Mouse (Mus musculus) heart, embryonic 13.5 days (tissue): ENCODE measurements around the gene Gm42957. TPM values are rescaled to one million over a fixed set of nuclear protein-coding genes. Genes with fewer than 3 reads are reported as not detected.
"Not testable (repeated sequence)": the region's sequence is repeated elsewhere in the genome, so short reads cannot be mapped to it uniquely, and the experiment has no call there.

Experiments
- ATAC-seq: fragments of 200-750 bp; cut with Nextera tagmentation; 2 replicates; pipeline ENCODE4 v1.8.0; 2017; ENCODE audit warnings: moderate TSS enrichment; ENCODE audit not compliant: insufficient number of reproducible peaks, low FRiP score, low TSS enrichment; ENCODE audit errors: extremely low read depth
- H3K27ac ChIP-seq: fragments of 300-500 bp; sonication (generic); replicated peaks from 2 replicates; pipeline ENCODE4 v1.5.1; 2015; ENCODE audit warnings: moderate library complexity, mild to moderate bottlenecking, inconsistent platforms
- H3K27me3 ChIP-seq: fragments of 300-500 bp; sonication (generic); replicated peaks from 2 replicates; pipeline ENCODE4 v1.6.1; 2015; ENCODE audit warnings: mild to moderate bottlenecking, inconsistent platforms
- H3K36me3 ChIP-seq: fragments of 300-500 bp; sonication (generic); 2 replicates; pipeline ENCODE4 v1.6.1; 2015; ENCODE audit warnings: mild to moderate bottlenecking, inconsistent platforms
- H3K4me1 ChIP-seq: fragments of 300-500 bp; sonication (generic); 2 replicates; pipeline ENCODE4 v1.6.1; 2015; ENCODE audit warnings: inconsistent platforms
- H3K4me2 ChIP-seq: fragments of 300-500 bp; sonication (generic); 2 replicates; pipeline ENCODE4 v1.6.1; 2015; ENCODE audit warnings: inconsistent platforms, mild to moderate bottlenecking, moderate library complexity
- H3K4me3 ChIP-seq: fragments of 300-500 bp; sonication (generic); 2 replicates; pipeline ENCODE4 v1.5.1; 2015; ENCODE audit warnings: moderate library complexity, mild to moderate bottlenecking, inconsistent platforms
- H3K9ac ChIP-seq: fragments of 300-500 bp; sonication (generic); 2 replicates; pipeline ENCODE4 v1.6.1; 2015; ENCODE audit warnings: inconsistent platforms, mild to moderate bottlenecking, moderate library complexity
- H3K9me3 ChIP-seq: fragments of 300-500 bp; sonication (generic); 2 replicates; pipeline ENCODE4 v1.6.1; 2016; ENCODE audit warnings: inconsistent platforms
- WGBS: fragments of 180-500 bp; shearing (Covaris S2); methylation state at CpG from one replicate; pipeline ENCODE4 v1.1.7; 2015; ENCODE audit warnings: mixed read lengths; 5-methylcytosine and 5-hydroxymethylcytosine counted together
- polyA plus RNA-seq: library from polyadenylated mRNA; unstranded; fragments of >200 nt; fragmentation: Nextera tagmentation; extraction: Ambion mirVana; gene quantifications from 2 replicates; pipeline ENCODE4 v1.2.1, GENCODE M21; 2015

Gm42957 gene
- polyA plus RNA-seq, 1 experiment from 2014 or later: 0.05 TPM

DNA sequence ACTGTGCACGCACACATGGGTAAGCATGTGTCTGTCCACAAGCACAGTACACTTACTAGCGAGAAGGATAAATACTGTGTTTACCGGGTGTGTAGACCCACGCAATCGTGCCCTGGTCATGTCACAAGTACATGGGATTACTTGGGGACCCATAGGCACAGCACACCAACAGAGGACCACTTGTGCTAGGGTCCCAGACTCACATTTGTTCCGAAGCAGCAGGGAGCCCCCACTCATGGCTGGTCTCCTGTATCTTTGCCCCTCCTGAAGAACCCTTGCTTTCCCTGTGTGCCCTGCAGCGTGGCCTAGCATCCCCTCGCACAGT lies 36.2 kb upstream of the Gm42957 start:
- H3K4me1 ChIP-seq: peaks cover 66% of the 10 kb centered on the region
- 66% methylated on average over 8 of the region's 8 CpGs for WGBS
- peak overlapping the region; percentile 77 for H3K4me2 ChIP-seq
- no peaks in the 10 kb centered on the region for H3K9me3 ChIP-seq
- H3K9ac ChIP-seq: no peak overlapping the region
- H3K4me3 ChIP-seq: peak overlapping the region; percentile 63; the same call in 1 of the 2 replicates
- peaks cover 13% of the 10 kb centered on the region for H3K36me3 ChIP-seq
- H3K27me3 ChIP-seq: no peaks in the 10 kb centered on the region
- H3K27ac ChIP-seq: no peak overlapping the region
- ATAC-seq: no peak

DNA sequence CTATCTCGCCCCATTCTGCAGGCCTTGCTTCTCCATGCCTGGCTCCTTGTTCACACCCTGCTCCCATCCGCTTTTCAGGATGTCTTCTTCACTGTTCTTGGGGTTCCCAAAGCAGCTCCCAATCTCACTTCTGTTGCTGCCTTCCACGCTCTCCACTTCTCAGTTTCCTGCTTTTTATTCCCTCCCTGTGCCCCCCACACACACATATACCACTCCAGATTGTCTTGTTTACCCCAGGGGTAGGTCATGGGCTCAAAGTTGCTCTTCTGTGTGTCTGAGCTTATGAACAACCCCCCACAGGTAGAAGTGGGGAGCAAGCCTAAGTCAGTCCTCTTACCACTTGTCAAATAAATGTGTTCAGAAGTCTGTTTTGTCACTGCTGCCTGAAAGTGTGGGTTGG lies 35.9 kb upstream of the Gm42957 start:
- H3K4me2 ChIP-seq: peak overlapping the region; percentile 77; the same call in 1 of the 2 replicates
- no peaks in the 10 kb centered on the region for H3K27me3 ChIP-seq
- peak overlapping the region; percentile 63; the same call in 1 of the 2 replicates for H3K4me3 ChIP-seq
- H3K4me1 ChIP-seq: peaks cover 70% of the 10 kb centered on the region
- H3K9me3 ChIP-seq: no peaks in the 10 kb centered on the region
- H3K27ac ChIP-seq: no peak overlapping the region
- H3K9ac ChIP-seq: no peak overlapping the region
- 82% methylated on average over 3 of the region's 3 CpGs for WGBS
- H3K36me3 ChIP-seq: peaks cover 17% of the 10 kb centered on the region
- no peak for ATAC-seq

DNA sequence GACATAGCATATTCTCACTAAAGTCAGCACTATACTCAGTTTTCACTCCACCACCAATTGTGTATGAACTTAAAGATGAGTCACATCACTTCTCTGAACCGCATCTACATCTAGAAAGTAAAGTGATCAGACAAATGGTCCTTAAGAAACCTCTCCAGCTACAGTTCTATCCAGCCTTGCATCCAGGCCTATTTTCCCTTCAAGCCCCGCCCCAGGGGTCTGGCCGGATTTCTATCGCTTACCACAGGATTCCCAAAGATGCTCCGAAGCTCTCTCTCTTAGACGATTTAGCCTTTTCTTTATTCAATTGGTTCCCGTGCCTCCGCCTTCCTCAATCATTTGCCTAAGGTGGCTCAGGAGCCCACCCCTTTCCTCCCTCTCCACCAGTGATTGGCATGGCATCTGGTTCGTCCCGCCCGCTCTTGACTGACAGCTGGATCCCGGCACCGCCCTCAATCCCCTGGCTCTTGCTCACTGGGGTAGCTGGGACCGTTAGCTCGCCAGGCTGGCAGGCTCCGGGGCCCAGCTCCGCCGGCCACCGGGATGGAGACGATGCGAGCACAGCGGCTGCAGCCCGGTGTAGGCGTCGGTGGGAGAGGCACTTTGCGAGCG lies 34.5 kb upstream of the Gm42957 start, which contains the start of gene Lix1l:
Gene Lix1l (plus strand): TSS at position 511 of the 612 bp plus-strand sequence.
- H3K4me2 ChIP-seq: peak within 1 kb of the TSS; percentile 72
- peaks cover 74% of the 10 kb centered on the region for H3K4me1 ChIP-seq
- under 1% methylated on average over 27 of the region's 27 CpGs for WGBS
- peak within 1 kb of the TSS; percentile 97 for H3K9ac ChIP-seq
- peak within 1 kb of the TSS; percentile 83 for H3K4me3 ChIP-seq
- H3K36me3 ChIP-seq: peaks cover 18% of the 10 kb centered on the region
- peak within 1 kb of the TSS; percentile 99 for H3K27ac ChIP-seq
- peak; percentile 69 for ATAC-seq
- H3K27me3 ChIP-seq: no peaks in the 10 kb centered on the region
- no peaks in the 10 kb centered on the region for H3K9me3 ChIP-seq

DNA sequence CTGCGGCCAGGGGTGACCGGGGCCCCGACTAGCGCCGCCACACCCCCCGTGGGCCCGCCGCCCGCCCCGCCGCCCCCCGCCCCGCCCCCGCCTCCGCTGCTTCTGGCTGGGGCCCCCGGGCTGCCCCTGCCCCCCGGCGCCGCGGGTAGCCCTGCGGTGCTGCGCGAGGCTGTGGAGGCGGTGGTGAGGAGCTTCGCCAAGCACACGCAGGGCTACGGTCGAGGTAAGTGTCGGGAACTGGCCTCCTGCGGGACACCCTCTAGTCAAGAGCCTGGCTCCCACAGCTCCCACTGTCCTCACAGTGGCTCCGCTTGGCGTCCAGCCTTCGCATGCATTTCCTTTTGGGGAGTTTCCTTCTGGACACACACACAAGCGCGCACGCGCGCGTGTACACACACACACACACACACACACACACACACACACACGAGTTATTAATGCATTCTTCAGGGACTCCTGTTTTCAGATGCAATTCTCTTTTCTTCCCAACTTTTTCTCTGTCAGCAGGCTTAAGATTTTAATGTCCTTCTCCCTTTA lies 34.0 kb upstream of the Gm42957 start:
- Histone ChIP-seq H3K36me3 (peaks cover 21% of the 10 kb centered on the region), H3K4me1 (peaks cover 72% of the 10 kb centered on the region), H3K9me3 (no peaks in the 10 kb centered on the region), H3K9ac (peak overlapping the region; percentile 97), H3K27me3 (no peaks in the 10 kb centered on the region), H3K27ac (peak overlapping the region; percentile 99), H3K4me3 (peak overlapping the region; percentile 83), H3K4me2 (peak overlapping the region; percentile 72)
- peak; percentile 33 for ATAC-seq
- under 1% methylated on average over 30 of the region's 40 CpGs for WGBS

DNA sequence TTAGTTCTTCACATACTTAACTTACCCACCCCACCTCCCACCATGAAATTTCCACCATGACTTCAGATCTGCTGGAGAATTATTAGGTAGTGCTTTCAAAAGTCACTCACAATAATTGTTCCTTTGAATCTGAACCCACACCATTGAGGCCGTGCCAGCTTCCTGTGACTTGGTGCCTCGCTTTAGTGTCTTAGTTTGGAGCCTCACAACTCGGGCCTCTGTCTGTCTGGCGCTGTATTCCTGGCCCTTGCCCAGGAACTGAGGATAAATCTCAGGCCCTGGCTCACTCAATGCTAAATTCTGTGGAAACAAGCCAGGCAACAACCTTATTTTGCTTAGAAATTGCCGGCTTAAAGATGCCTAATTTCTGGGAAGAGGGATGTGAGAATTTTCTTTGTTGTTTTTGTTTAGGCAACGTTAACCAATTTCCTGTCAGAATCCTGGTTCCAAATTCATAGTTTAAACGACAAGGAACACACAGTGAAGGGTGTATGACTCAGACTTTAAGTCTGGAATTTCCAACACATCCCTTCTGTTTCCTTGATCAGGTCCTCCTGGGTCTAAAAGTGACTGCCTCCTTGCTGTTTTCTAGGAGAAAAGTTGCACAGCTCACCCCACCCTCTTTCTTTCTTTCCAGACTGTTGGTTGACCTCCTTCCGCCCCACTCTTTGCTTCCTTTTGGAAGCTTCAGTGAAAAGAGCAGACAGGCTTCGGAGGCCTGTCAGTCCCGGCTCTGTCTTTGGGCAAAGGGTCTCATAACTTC lies 33.2 kb upstream of the Gm42957 start:
- Histone ChIP-seq H3K4me2 (peak overlapping the region; percentile 72), H3K4me3 (peak overlapping the region; percentile 83), H3K36me3 (peaks cover 26% of the 10 kb centered on the region), H3K9ac (peak overlapping the region; percentile 97), H3K27ac (peak overlapping the region; percentile 99), H3K9me3 (no peaks in the 10 kb centered on the region), H3K4me1 (peaks cover 65% of the 10 kb centered on the region), H3K27me3 (no peaks in the 10 kb centered on the region)
- ATAC-seq: no peak
- WGBS: 26% methylated on average over 10 of the region's 10 CpGs

DNA sequence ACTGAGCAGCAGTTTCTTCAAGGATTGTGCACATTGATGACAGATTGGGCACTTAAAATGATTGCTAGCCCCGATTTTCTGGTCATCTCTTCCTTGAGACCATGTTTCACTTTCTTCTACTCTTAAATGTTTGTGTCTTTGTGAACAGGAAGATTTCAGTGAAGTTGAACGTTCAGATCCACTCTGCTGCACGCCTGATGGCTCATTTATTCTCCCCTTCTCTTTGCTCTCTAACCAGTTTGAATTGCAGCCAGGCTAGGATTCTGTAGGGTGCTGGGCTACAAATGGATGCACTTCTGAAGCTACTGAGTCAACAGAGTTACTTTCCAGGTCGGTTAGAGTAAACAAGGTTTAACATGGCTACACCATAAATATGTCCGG lies 32.6 kb upstream of the Gm42957 start:
- H3K4me2 ChIP-seq: peak overlapping the region; percentile 72
- no peaks in the 10 kb centered on the region for H3K27me3 ChIP-seq
- H3K36me3 ChIP-seq: peaks cover 30% of the 10 kb centered on the region
- H3K9ac ChIP-seq: peak overlapping the region; percentile 97
- peaks cover 63% of the 10 kb centered on the region for H3K4me1 ChIP-seq
- no peak for ATAC-seq
- WGBS: 50% methylated on average over 5 of the region's 5 CpGs
- H3K4me3 ChIP-seq: peak overlapping the region; percentile 83
- H3K27ac ChIP-seq: peak overlapping the region; percentile 99
- no peaks in the 10 kb centered on the region for H3K9me3 ChIP-seq

DNA sequence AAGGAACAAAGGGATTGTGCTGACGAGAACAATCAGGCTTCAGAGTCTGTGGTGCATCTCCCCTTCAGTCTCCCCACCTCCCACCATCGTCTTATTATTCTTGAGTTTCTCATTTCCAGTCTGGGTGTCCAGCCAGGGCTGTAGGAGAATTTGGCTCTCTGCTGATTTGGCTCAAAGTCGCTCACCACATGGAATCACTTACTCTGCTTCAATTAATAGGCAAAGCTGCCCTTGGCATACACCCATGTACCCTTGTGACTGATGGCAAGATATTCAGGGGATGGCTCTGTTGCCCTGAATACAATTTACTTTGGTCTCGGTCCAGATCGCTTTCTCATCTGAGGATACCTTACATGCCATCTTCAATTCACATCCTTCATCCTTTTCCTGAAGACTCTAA lies 32.0 kb upstream of the Gm42957 start:
- H3K9ac ChIP-seq: peak overlapping the region; percentile 97
- H3K4me3 ChIP-seq: peak overlapping the region; percentile 83
- peak overlapping the region; percentile 72 for H3K4me2 ChIP-seq
- ATAC-seq: no peak
- no peaks in the 10 kb centered on the region for H3K9me3 ChIP-seq
- peaks cover 61% of the 10 kb centered on the region for H3K4me1 ChIP-seq
- H3K36me3 ChIP-seq: peaks cover 37% of the 10 kb centered on the region
- no peaks in the 10 kb centered on the region for H3K27me3 ChIP-seq
- 68% methylated on average over 5 of the region's 5 CpGs for WGBS
- peak overlapping the region; percentile 99 for H3K27ac ChIP-seq

DNA sequence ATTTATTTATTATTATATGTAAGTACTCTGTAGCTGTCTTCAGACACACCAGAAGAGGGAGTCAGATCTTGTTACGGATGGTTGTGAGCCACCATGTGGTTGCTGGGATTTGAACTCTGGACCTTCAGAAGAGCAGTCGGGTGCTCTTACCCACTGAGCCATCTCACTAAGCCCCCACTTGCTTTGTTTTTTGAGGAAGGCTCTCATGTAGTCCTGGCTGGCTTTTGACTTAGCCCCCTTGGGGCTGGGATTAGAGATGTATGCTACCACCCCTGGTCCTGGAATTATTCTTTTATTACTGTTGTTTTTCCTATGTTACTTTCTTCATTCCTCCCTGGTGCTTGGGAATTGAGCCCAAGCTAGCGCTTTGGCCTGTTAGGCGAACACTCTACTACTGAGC lies 29.3 kb upstream of the Gm42957 start:
- not testable (repeated sequence) for H3K9me3 ChIP-seq, H3K9ac ChIP-seq, H3K27ac ChIP-seq, H3K27me3 ChIP-seq, H3K4me3 ChIP-seq, H3K4me2 ChIP-seq, ATAC-seq
- Histone ChIP-seq H3K4me1 (peaks cover 56% of the 10 kb centered on the region), H3K36me3 (peaks cover 43% of the 10 kb centered on the region)
- 86% methylated on average over 4 of the region's 4 CpGs for WGBS

DNA sequence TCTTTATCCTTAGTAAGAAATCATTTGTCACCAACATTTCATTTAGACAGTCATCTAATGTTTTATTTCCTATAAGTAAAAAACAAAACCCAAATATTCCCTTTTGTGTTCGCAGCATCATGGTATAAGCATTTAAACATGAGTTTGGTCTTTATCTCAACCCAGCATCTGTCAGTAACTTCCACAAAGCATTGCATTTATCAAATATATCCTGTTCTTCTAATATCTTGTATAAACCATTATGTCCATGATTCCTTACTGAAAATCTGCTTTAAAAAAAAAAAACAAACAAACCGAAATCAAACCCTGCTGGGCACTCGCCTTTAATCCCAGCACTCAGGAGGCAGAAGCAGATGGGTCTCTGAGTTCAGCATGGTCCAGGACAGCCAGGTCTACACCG lies 28.7 kb upstream of the Gm42957 start:
- ATAC-seq: no peak
- Histone ChIP-seq H3K36me3 (peaks cover 43% of the 10 kb centered on the region), H3K4me2 (no peak overlapping the region), H3K4me1 (peaks cover 56% of the 10 kb centered on the region), H3K9ac (no peak overlapping the region), H3K27ac (no peak overlapping the region), H3K27me3 (no peaks in the 10 kb centered on the region), H3K4me3 (no peak overlapping the region), H3K9me3 (no peaks in the 10 kb centered on the region)
- WGBS: 80% methylated on average over 4 of the region's 4 CpGs

DNA sequence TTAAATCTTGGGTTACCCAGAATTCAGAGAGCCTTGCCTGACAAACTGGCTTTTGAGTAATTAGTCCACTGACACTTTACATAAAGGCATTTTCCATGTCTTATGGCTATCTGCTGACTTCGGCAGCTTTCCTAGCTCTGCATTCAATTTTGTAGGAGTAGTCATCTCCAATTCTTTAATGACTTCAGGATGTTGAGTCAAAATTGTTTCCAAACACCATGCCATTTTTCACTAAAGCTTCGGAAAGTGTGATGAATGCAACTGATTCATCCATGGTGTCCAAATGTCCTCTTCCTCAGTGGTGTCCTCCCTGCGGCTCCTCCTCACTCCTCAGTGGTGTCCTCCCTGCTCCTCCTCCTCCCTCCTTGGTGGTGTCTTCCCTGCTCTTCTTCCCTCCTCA lies 17.3 kb upstream of the Gm42957 start:
- Histone ChIP-seq H3K36me3 (peaks cover 80% of the 10 kb centered on the region), H3K9ac (no peak overlapping the region), H3K27ac (no peak overlapping the region), H3K4me1 (no peaks in the 10 kb centered on the region), H3K9me3 (no peaks in the 10 kb centered on the region), H3K27me3 (no peaks in the 10 kb centered on the region), H3K4me3 (no peak overlapping the region), H3K4me2 (no peak overlapping the region)
- no peak for ATAC-seq
- WGBS: 88% methylated on average over 3 of the region's 3 CpGs

DNA sequence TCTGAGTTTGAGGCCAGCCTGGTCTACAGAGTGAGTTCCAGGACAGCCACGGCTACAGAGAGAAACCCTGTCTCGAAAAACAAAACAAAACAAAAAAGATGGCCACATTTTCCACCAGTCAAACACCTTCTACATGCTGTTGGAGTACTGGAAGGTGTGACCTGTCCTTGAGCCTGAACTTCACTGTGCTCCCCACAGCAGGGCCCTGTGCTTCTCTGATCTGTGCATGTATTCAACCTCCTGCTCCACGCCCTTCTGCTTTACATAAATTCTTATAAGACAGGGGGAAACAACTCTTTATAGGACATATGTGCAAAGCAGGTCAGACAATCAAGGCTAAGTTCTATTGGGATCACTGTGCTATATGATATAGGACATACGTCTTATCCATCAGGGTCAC lies 12.1 kb upstream of the Gm42957 start:
- H3K27ac ChIP-seq: no peak overlapping the region
- no peak overlapping the region for H3K9ac ChIP-seq
- H3K9me3 ChIP-seq: no peaks in the 10 kb centered on the region
- H3K4me1 ChIP-seq: no peaks in the 10 kb centered on the region
- peaks cover 86% of the 10 kb centered on the region for H3K36me3 ChIP-seq
- no peak for ATAC-seq
- 84% methylated on average over 4 of the region's 4 CpGs for WGBS
- H3K27me3 ChIP-seq: no peaks in the 10 kb centered on the region
- H3K4me2 ChIP-seq: no peak overlapping the region
- no peak overlapping the region for H3K4me3 ChIP-seq
